Mouse (Mus musculus) brain, embryonic 14.5 days (tissue): ENCODE measurements around the gene Palld.

Experiments
- CTCF ChIP-seq: fragments of 200-500 bp; IDR thresholded peaks from 2 replicates; pipeline ENCODE4 v1.5.1; 2012; ENCODE audit warnings: inconsistent platforms, mild to moderate bottlenecking, moderate library complexity, borderline replicate concordance; ENCODE audit not compliant: insufficient read depth, insufficient read length; ENCODE audit errors: extremely low read depth
- POLR2A ChIP-seq: fragments of 200-500 bp; IDR thresholded peaks from 2 replicates; pipeline ENCODE4 v1.6.1; 2012; ENCODE audit warnings: mild to moderate bottlenecking, inconsistent platforms, borderline replicate concordance; ENCODE audit not compliant: poor library complexity, insufficient read depth, insufficient read length, severe bottlenecking; ENCODE audit errors: extremely low read depth

- TF ChIP-seq CTCF, result no peak
- TF ChIP-seq POLR2A, result no peak
Observed at GRCm38 (mm10) chr8:61617049-61617448, 285.4 kb downstream of the Palld start.
